Mouse (Mus musculus) stomach, embryonic 15.5 days (tissue): ENCODE data around the gene Adgrd1. TPM values are rescaled to one million over a fixed set of nuclear protein-coding genes. Genes with fewer than 3 reads are reported as not detected.

Experiments used
- ATAC-seq: fragments of 200-750 bp; cut with Nextera tagmentation; 2 replicates; pipeline ENCODE4 v1.8.0; 2017; ENCODE audit warnings: low read depth, moderate number of reproducible peaks, moderate TSS enrichment; ENCODE audit not compliant: insufficient read depth, low FRiP score
- H3K27ac ChIP-seq: fragments of 300-500 bp; sonication (generic); 2 replicates; pipeline ENCODE4 v1.5.1; 2015; ENCODE audit warnings: mild to moderate bottlenecking, inconsistent platforms
- H3K27me3 ChIP-seq: fragments of 300-500 bp; sonication (generic); replicated peaks from 2 replicates; pipeline ENCODE4 v1.6.1; 2015; ENCODE audit warnings: inconsistent platforms
- H3K36me3 ChIP-seq: fragments of 300-500 bp; sonication (generic); 2 replicates; pipeline ENCODE4 v1.6.1; 2015; ENCODE audit warnings: inconsistent platforms
- H3K4me1 ChIP-seq: fragments of 300-500 bp; sonication (generic); 2 replicates; pipeline ENCODE4 v1.6.1; 2015; ENCODE audit warnings: inconsistent platforms
- H3K4me2 ChIP-seq: fragments of 300-500 bp; sonication (generic); 2 replicates; pipeline ENCODE4 v1.6.1; 2015; ENCODE audit warnings: mild to moderate bottlenecking, inconsistent platforms
- H3K4me3 ChIP-seq: fragments of 300-500 bp; sonication (generic); replicated peaks from 2 replicates; pipeline ENCODE4 v1.5.1; 2015; ENCODE audit warnings: inconsistent platforms
- H3K9ac ChIP-seq: fragments of 300-500 bp; sonication (generic); 2 replicates; pipeline ENCODE4 v1.6.1; 2015; ENCODE audit warnings: inconsistent platforms
- H3K9me3 ChIP-seq: fragments of 300-500 bp; sonication (generic); 2 replicates; pipeline ENCODE4 v1.6.1; 2016; ENCODE audit warnings: inconsistent platforms
- WGBS: fragments of 180-500 bp; shearing (Covaris S2); methylation state at CpG from one replicate; pipeline ENCODE4 v1.1.7; 2015; 5-methylcytosine and 5-hydroxymethylcytosine counted together
- polyA plus RNA-seq: library from polyadenylated mRNA; unstranded; fragments of >200 nt; fragmentation: Nextera tagmentation; extraction: Ambion mirVana; gene quantifications from 2 replicates; pipeline ENCODE4 v1.2.1, GENCODE M21; 2015

The Adgrd1 gene
- polyA plus RNA-seq, 1 experiment from 2014 or later: 3.3 TPM

- Histone ChIP-seq H3K4me1 (peaks cover 18% of the 10 kb centered on the region), H3K4me2 (no peak overlapping the region), H3K27me3 (no peaks in the 10 kb centered on the region), H3K4me3 (no peak overlapping the region), H3K9ac (no peak overlapping the region), H3K9me3 (no peaks in the 10 kb centered on the region), H3K27ac (peak overlapping the region; percentile 48; the same call in 1 of the 2 replicates), H3K36me3 (no peaks in the 10 kb centered on the region)
- WGBS: 72% methylated on average over 8 of the region's 8 CpGs
- no peak for ATAC-seq
Measured at GRCm38 (mm10) chr5:129066541-129067230, 29.9 kb upstream of the Adgrd1 start.

GRCm38 (mm10) chr5:129067231-129067834 lies 29.2 kb upstream of the Adgrd1 start:
- no peak overlapping the region for H3K4me3 ChIP-seq
- peak overlapping the region; percentile 48; the same call in 1 of the 2 replicates for H3K27ac ChIP-seq
- H3K9me3 ChIP-seq: no peaks in the 10 kb centered on the region
- H3K27me3 ChIP-seq: no peaks in the 10 kb centered on the region
- H3K9ac ChIP-seq: no peak overlapping the region
- no peaks in the 10 kb centered on the region for H3K36me3 ChIP-seq
- no peak for ATAC-seq
- WGBS: 54% methylated on average over 13 of the region's 13 CpGs
- peaks cover 18% of the 10 kb centered on the region for H3K4me1 ChIP-seq
- no peak overlapping the region for H3K4me2 ChIP-seq

GRCm38 (mm10) chr5:129071761-129072280 lies 24.7 kb upstream of the Adgrd1 start:
- no peaks in the 10 kb centered on the region for H3K27me3 ChIP-seq
- no peak overlapping the region for H3K27ac ChIP-seq
- ATAC-seq: no peak
- H3K9ac ChIP-seq: no peak overlapping the region
- H3K4me3 ChIP-seq: no peak overlapping the region
- H3K9me3 ChIP-seq: no peaks in the 10 kb centered on the region
- no peak overlapping the region for H3K4me2 ChIP-seq
- WGBS: 56% methylated on average over 14 of the region's 14 CpGs
- no peaks in the 10 kb centered on the region for H3K36me3 ChIP-seq
- peaks cover 5% of the 10 kb centered on the region for H3K4me1 ChIP-seq

DNA sequence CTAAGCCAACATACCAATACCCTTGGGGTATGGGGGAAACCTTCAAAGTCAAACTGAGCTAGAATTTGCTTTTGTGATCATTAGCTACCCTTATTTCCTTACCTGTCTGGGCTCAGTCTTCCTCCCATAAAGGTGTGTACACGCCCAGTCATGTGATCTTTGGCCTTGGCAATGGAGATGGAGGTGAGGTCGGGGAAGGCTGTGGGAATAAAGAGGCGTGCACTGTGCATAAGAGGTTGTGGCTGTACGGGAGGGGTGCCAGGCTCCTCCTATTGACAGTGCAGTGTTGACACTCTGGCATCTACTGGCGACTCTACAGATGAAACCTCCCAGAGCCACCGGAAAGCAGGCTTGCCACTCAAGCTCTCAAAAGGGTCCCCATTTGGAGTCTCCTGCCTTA lies 23.1 kb upstream of the Adgrd1 start:
- Histone ChIP-seq H3K36me3 (no peaks in the 10 kb centered on the region), H3K27ac (no peak overlapping the region), H3K9me3 (no peaks in the 10 kb centered on the region), H3K9ac (no peak overlapping the region), H3K4me1 (no peaks in the 10 kb centered on the region), H3K4me3 (no peak overlapping the region), H3K27me3 (no peaks in the 10 kb centered on the region), H3K4me2 (no peak overlapping the region)
- 67% methylated on average over 6 of the region's 6 CpGs for WGBS
- no peak for ATAC-seq

DNA sequence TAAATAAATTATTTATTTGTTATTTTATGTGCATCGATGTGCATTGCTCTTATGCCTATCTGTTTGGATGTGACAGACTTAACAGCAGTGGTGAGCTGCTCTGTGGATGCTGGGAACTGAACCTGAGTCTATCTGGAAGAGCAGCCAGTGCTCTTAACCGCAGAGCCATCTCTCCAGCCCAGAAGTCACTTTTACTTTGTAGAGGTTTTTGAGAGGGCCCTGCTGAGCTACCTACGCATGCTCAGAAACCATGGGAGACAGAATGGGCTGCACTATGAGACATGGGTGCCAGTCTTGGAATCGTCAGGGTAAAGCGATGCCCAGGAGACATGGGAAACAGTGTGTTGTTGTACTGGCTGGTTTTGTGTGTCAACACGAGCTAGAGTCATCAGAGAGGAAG lies 20.5 kb upstream of the Adgrd1 start:
- H3K9ac ChIP-seq: no peak overlapping the region
- H3K36me3 ChIP-seq: no peaks in the 10 kb centered on the region
- no peak for ATAC-seq
- H3K4me2 ChIP-seq: no peak overlapping the region
- no peaks in the 10 kb centered on the region for H3K9me3 ChIP-seq
- H3K27ac ChIP-seq: no peak overlapping the region
- no peaks in the 10 kb centered on the region for H3K27me3 ChIP-seq
- 85% methylated on average over 6 of the region's 6 CpGs for WGBS
- H3K4me3 ChIP-seq: no peak overlapping the region
- H3K4me1 ChIP-seq: no peaks in the 10 kb centered on the region

DNA sequence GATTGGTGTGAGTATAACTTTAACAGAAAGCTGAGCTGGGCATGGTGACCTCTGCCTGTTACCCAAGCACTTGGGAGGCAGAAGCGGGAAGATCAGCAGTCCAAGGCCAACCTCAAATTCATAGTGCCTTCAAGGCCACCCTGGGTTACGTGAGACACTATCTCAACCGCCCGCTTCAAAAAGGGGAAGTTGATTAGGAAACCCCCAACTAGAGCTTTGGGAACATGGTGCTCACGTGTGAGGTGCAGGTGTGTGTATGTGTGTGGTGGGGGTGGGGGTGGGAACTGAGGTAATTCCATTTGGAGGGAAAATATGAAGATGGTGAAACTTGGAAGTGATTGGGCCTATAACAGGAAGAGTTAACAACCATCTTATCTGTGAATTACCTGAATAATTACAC lies 19.3 kb upstream of the Adgrd1 start:
- Histone ChIP-seq H3K4me1 (no peaks in the 10 kb centered on the region), H3K4me2 (no peak overlapping the region), H3K9me3 (no peaks in the 10 kb centered on the region), H3K4me3 (no peak overlapping the region), H3K36me3 (no peaks in the 10 kb centered on the region), H3K27ac (no peak overlapping the region), H3K9ac (no peak overlapping the region), H3K27me3 (no peaks in the 10 kb centered on the region)
- ATAC-seq: no peak
- 85% methylated on average over 5 of the region's 5 CpGs for WGBS

GRCm38 (mm10) chr5:129081521-129081920 lies 15.0 kb upstream of the Adgrd1 start:
- H3K9me3 ChIP-seq: no peaks in the 10 kb centered on the region
- H3K4me2 ChIP-seq: no peak overlapping the region
- H3K4me1 ChIP-seq: no peaks in the 10 kb centered on the region
- no peaks in the 10 kb centered on the region for H3K27me3 ChIP-seq
- H3K36me3 ChIP-seq: no peaks in the 10 kb centered on the region
- no peak overlapping the region for H3K9ac ChIP-seq
- 83% methylated on average over 7 of the region's 7 CpGs for WGBS
- ATAC-seq: no peak
- H3K27ac ChIP-seq: no peak overlapping the region
- H3K4me3 ChIP-seq: no peak overlapping the region

- WGBS: 91% methylated on average over 10 of the region's 10 CpGs
- Histone ChIP-seq H3K27me3 (no peaks in the 10 kb centered on the region), H3K9ac (no peak overlapping the region), H3K9me3 (no peaks in the 10 kb centered on the region), H3K4me1 (no peaks in the 10 kb centered on the region), H3K36me3 (no peaks in the 10 kb centered on the region), H3K4me2 (no peak overlapping the region), H3K4me3 (no peak overlapping the region), H3K27ac (no peak overlapping the region)
- no peak for ATAC-seq
Measured at GRCm38 (mm10) chr5:129085153-129085552, 11.4 kb upstream of the Adgrd1 start.

DNA sequence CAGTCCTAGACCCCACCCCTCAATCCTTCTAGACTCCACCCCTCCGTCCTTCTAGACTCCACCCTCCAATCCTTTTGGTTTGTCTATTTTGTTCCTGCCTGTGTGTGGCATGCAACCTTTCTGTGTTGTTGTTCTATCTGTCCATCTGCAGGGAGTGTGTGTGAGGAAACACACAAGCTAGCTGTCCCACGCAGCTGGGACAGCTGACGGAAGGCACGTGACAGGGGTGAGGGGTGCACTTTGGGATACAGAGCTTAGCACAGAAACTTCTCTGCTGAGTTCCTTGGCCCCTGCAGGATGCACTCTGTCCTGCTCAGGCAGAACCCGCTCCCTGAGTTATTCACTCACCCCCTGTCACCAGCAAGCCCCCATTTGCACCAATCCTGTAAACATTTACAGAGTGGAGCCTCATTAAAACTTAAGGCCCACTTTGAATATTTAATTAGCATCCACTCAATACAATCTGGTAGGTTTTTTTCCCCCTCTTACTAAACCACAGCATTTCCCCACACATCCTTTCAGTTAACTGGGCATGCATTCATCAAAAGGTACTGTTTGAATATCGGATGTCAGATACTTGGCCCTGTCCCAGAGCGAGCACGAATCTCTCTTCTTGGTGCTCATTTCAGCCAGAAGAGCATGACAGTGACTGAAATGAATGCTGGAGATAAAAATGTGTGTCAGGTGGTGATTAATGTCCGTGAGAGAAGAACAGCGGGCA lies 4.0 kb upstream of the Adgrd1 start:
- H3K36me3 ChIP-seq: no peaks in the 10 kb centered on the region
- 0 out of 2 replicates have a peak overlapping the region, but pooled peaks have one; percentile 35 for H3K27ac ChIP-seq
- WGBS: 39% methylated on average over 10 of the region's 10 CpGs
- H3K4me3 ChIP-seq: no peak overlapping the region
- H3K9me3 ChIP-seq: no peaks in the 10 kb centered on the region
- ATAC-seq: no peak
- peaks cover 5% of the 10 kb centered on the region; the same call in 1 of the 2 replicates for H3K4me1 ChIP-seq
- no peaks in the 10 kb centered on the region for H3K27me3 ChIP-seq
- H3K9ac ChIP-seq: no peak overlapping the region
- no peak overlapping the region for H3K4me2 ChIP-seq

GRCm38 (mm10) chr5:129093158-129093557 lies 3.4 kb upstream of the Adgrd1 start:
- Histone ChIP-seq H3K9me3 (no peaks in the 10 kb centered on the region), H3K36me3 (no peaks in the 10 kb centered on the region), H3K9ac (no peak overlapping the region), H3K4me3 (no peak overlapping the region), H3K27me3 (no peaks in the 10 kb centered on the region), H3K4me1 (peaks cover 5% of the 10 kb centered on the region; the same call in 1 of the 2 replicates), H3K4me2 (no peak overlapping the region), H3K27ac (no peak overlapping the region)
- WGBS: 62% methylated on average over 4 of the region's 4 CpGs
- no peak for ATAC-seq

GRCm38 (mm10) chr5:129094236-129094635 lies 2.3 kb upstream of the Adgrd1 start:
- WGBS: 62% methylated on average over 5 of the region's 5 CpGs
- Histone ChIP-seq H3K36me3 (no peaks in the 10 kb centered on the region), H3K27me3 (no peaks in the 10 kb centered on the region), H3K27ac (no peak overlapping the region), H3K4me2 (no peak overlapping the region), H3K9ac (no peak overlapping the region), H3K4me3 (no peak overlapping the region), H3K9me3 (no peaks in the 10 kb centered on the region), H3K4me1 (peaks cover 5% of the 10 kb centered on the region; the same call in 1 of the 2 replicates)
- ATAC-seq: no peak

- Histone ChIP-seq H3K36me3 (no peaks in the 10 kb centered on the region), H3K9me3 (no peaks in the 10 kb centered on the region), H3K9ac (no peak overlapping the region), H3K27me3 (no peaks in the 10 kb centered on the region), H3K4me1 (no peaks in the 10 kb centered on the region), H3K27ac (no peak overlapping the region), H3K4me2 (no peak overlapping the region), H3K4me3 (no peak overlapping the region)
- 52% methylated on average over 4 of the region's 4 CpGs for WGBS
- no peak for ATAC-seq
Measured at GRCm38 (mm10) chr5:129104043-129104442, 7.5 kb downstream of the Adgrd1 start.
